Mouse (Mus musculus) inflammation-experienced regulatory T-cells, adult 6 months (primary cell): ENCODE measurements around the gene Car5a. TPM values are rescaled to one million over a fixed set of nuclear protein-coding genes. Genes with fewer than 3 reads are reported as not detected.

Experiments
- ATAC-seq: one replicate; pipeline ENCODE4 v1.8.0; 2017
- polyA plus RNA-seq, 3 experiments: library from polyadenylated mRNA; unstranded; fragments of 100-300 nt; shearing (Covaris generic); gene quantifications; one replicate each; pipeline ENCODE4 v1.2.1; 2017

Gene Car5a
- polyA plus RNA-seq, 3 experiments from 2014 or later: not detected

DNA sequence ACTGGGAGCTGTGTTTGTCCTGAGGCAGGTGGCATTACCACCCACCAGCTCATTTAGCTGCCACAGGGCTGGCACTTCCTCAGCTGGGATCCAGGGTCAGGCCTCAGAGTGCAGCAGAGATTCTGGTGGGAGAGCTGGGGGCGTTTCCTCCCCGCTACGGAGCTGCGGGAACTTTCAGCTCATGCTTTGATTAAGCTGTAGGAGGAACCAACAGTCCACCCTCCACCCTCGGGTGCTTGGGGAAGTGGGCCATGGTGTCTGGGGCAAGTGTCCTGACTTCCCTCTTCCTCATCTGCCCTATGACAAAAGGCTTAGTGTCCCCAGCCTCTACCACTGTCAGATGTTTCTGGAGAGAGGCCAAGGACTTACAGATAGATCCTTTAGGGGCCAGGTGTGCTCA lies 67.5 kb downstream of the Car5a start:
- no peak for ATAC-seq

DNA sequence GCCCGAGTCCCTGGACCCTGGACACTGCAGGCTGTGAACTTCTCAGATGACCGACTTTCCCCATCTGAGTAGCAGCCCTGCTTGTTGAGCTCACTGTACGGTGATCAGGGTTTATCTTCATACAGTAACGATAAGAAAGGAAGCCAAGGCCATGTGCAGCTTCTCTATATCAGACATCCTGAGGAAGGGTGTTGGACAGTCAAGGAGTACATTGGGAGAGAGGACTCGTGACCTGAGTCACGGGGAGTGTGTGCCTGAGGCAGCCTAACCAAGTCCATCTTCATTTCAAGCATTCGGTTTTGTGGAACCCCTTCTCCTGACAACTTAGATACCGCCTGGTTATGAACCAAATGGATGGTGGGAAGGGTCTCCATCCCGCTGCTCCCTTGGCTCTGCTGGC lies 69.2 kb downstream of the Car5a start:
- ATAC-seq: no peak

DNA sequence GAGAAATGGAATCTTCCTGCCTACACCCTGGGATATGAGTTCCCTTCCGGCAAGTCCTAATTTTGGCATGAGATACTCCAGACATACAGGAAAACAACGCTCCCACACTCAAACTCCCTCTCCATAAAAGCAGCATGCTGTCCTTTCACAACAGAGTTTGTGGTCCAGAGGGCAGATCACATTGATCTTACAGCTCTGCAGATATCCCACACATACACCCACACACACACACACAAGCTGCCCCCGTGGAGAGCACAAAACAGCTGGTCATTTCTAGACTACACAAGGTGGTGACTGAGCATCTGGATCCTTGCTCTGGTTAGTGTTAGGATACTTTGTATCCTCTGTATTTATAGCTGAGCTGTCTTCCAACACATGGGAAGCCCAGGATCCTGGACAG lies 69.7 kb downstream of the Car5a start:
- no peak for ATAC-seq

DNA sequence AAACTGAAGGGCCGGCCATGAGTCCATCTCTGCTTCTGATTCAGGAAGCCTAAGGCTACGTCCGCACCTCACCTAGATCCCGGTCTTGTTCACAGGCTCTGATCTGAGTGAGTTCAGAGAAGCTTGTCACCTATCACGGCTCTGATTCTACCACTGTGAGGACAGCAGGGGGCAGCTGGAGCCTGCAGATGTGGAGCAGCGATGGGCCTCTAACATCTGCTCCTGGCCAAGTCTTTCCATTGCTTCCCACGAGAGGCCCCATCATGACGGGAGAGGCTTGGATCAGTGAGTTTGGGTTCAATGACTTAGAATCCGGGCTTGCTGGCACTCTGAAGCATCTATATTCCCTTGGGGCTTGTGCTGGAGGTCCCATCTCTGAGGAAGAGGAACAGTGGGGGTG lies 70.7 kb downstream of the Car5a start:
- ATAC-seq: peak; percentile 21

DNA sequence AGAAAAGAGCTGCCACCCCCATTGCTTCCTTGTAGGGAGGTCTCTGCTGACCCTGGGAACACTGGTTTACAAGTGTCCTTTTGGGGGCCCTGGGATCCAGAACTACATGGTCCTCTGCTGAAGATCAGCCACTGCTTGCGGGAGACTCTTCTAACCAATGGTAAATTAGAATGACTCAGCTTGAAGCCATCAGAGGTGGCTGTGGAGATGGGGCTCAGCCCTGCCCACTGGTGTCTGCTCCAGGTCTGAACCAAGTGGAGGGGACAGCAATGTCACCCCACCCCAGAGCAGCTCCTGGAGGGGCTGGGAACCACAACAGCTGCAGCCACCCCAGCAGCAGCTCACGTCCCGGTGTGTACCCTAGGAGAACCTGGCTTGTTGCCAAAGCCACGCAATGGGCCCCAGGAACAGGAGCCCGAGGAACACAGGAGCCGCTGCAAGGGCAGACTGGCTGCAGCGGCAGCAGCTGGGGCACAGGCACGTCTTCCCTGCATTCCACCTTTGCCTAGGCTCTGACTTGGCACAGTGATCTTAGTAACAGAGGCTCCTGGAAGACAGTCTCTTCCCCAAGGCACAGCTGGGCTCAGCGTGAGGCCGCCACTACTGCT lies 72.8 kb downstream of the Car5a start:
- no peak for ATAC-seq

DNA sequence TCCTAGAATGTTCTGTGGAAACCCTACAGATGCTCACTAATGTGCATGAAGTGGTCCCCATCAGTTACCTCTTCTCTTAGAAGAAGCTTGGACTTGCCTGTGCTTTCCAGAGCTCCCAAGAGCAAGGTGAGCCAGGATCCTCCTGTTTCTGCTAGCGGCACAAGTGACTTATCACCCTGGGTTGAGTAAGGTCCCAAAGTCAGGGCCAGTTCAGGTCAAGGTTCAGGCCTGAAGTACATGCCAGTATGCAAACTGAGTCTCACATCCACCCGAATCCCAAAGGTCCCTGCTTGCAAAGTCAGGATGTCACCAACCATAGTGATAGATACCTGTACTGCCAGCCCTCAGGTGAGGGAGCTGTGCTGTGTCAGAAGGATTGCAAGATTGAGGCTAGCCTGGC lies 74.5 kb downstream of the Car5a start:
- ATAC-seq: no peak

DNA sequence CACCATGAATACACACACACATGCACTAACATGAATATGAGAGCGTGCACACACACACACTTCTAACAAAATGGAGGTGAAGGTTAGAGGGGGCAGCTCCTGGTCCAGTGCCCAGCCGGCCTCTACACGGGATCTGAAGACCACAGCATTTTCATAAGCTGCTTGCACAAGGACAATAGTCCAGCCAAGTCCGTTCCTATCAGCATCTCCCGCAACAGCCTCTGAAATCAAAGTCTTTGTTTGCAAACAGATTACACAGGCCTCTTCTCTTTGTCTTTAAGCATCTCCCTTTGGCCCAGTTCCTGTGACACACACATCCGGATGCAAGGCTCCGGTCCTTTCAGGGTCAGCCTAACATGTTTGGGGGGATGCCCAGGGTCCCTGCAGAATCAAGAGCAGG lies 75.8 kb downstream of the Car5a start:
- ATAC-seq: no peak

DNA sequence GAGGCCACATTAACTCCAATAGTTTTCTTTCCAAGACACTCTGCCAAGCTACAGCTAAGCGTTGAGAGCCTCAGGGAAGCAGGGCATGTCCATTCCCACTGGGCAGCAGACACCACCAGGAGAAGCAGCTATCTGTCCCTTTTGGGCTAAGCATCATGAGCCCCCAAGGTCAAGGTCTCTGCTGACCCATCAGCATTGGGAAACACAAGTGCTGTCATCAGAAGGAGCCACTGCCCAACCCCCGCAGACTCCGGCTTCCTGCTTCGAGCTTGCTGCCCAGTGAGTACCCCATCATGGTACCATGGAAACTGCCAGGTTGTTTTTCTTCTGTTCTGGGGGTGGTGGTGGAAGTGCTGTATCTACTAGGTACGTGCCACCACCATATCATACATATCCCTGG lies 76.5 kb downstream of the Car5a start:
- no peak for ATAC-seq

Other genes starting within 250 kb of the Car5a start
- gene Jph3, start 215.3 kb downstream of the Car5a start, polyA plus RNA-seq: not detected
- 10 to 100 TPM; 22.0 to 30.4 (median 28.2) TPM for gene Klhdc4, start 115.3 kb downstream of the Car5a start, polyA plus RNA-seq
- 1 to 10 TPM; 2.5 to 4.4 (median 2.6) TPM for gene Slc7a5, start 37.2 kb downstream of the Car5a start, polyA plus RNA-seq
- gene Banp, start 4.8 kb upstream of the Car5a start, polyA plus RNA-seq: 10 to 100 TPM; 35.0 to 37.5 (median 36.2) TPM